Mouse (Mus musculus): ENCODE measurements at regions not wholly inside any gene's neighbourhood (a gene's known extent, or its start where the extent isn't known, plus 50 kb on each side); places are given as distances from the start of the nearest gene placed in this dataset.

- DNase-seq (ENCODE audit: extremely low read depth): no peak
- TF ChIP-seq MAX (IDR thresholded peaks at IDR 0.05; ENCODE audit: low read length) (no peak), MAFK (IDR thresholded peaks at IDR 0.05; ENCODE audit: insufficient replicate concordance, low read length) (no peak), SMC3 (IDR thresholded peaks at IDR 0.05; ENCODE audit: low read depth, low read length) (no peak), JUND (conservative IDR thresholded peaks at IDR 0.05; ENCODE audit: low read depth, low read length) (no peak)
- Histone ChIP-seq H3K27ac (ENCODE audit: insufficient read depth, low read depth) (no peak overlapping the region), H3K4me3 (replicated peaks in 1 of 3; ENCODE audit: low read depth in 2 of 3, low read length in 2 of 3, poor library complexity in 1 of 3) (no peak overlapping the region), H3K9me3 (replicated peaks; ENCODE audit: low read length) (no peaks in the 10 kb centered on the region), H3K36me3 (replicated peaks in 1 of 2; ENCODE audit: control insufficient read depth in 1 of 2, insufficient read depth in 1 of 2, low read length in 1 of 2) (no peaks in the 10 kb centered on the region), H3K9ac (ENCODE audit: insufficient read depth, low read depth) (no peak overlapping the region), H3K27me3 (replicated peaks) (peaks cover 43% of the 10 kb centered on the region), H3K79me2 (replicated peaks; ENCODE audit: control insufficient read depth, extremely low read depth, insufficient read depth, poor library complexity, severe bottlenecking) (no peaks in the 10 kb centered on the region), H3K4me1 (ENCODE audit: control insufficient read depth in 1 of 2, insufficient read depth in 2 of 2) (peaks cover 0 to 20% of the 10 kb centered on the region in 2 experiments; a peak in 2 of 4 replicates), H3K4me2 (ENCODE audit: insufficient read depth, low read depth, poor library complexity, severe bottlenecking) (no peak overlapping the region)
- dilution Hi-C loops (cut with MboI; ENCODE audit: extremely low pct_ligation_motif_present, extremely low pct_unique_long_range_greater_than_20kb, low sequenced_read_pairs) (no loop called here), in situ Hi-C loops (cut with MboI; ENCODE audit: low pct_ligation_motif_present, low pct_unique_long_range_greater_than_20kb, low sequenced_read_pairs) (no loop called here)
Measured at GRCm38 (mm10) chr17:14140266-14140665, 63.8 kb downstream of the Dact2 start.

DNA sequence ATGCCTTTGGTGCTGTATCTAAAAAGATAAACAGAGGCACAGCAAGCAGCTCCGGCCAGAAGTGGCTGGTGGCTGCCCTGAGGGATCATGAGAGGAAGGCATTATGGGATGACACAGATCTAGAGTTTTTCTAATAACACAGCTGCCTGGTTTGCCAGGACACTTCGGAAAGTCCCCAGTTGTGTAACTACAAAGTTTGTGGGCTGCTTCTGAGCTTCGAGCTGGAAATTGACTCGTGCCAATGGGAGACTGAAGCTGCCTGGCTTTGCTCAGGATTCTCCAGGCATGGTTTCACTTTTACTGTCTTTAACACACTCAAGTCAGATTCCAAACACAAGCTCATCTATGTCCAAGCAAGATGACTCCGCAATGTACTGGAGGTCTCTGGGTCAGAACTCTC is 65.2 kb downstream of the Dact2 start:
- Histone ChIP-seq H3K27me3 (replicated peaks) (peaks cover 39% of the 10 kb centered on the region), H3K4me2 (ENCODE audit: insufficient read depth, low read depth, poor library complexity, severe bottlenecking) (no peak overlapping the region), H3K4me3 (replicated peaks in 1 of 3; ENCODE audit: low read depth in 2 of 3, low read length in 2 of 3, poor library complexity in 1 of 3) (no peak overlapping the region), H3K36me3 (replicated peaks in 1 of 2; ENCODE audit: control insufficient read depth in 1 of 2, insufficient read depth in 1 of 2, low read length in 1 of 2) (no peaks in the 10 kb centered on the region), H3K79me2 (replicated peaks; ENCODE audit: control insufficient read depth, extremely low read depth, insufficient read depth, poor library complexity, severe bottlenecking) (no peaks in the 10 kb centered on the region), H3K9me3 (replicated peaks; ENCODE audit: low read length) (no peaks in the 10 kb centered on the region), H3K27ac (ENCODE audit: insufficient read depth, low read depth) (no peak overlapping the region), H3K9ac (ENCODE audit: insufficient read depth, low read depth) (no peak overlapping the region), H3K4me1 (ENCODE audit: control insufficient read depth in 1 of 2, insufficient read depth in 2 of 2) (peaks cover 0 to 11% of the 10 kb centered on the region in 2 experiments; a peak in 2 of 4 replicates)
- in situ Hi-C loops (cut with MboI; ENCODE audit: low pct_ligation_motif_present, low pct_unique_long_range_greater_than_20kb, low sequenced_read_pairs): no loop called here
- TF ChIP-seq BHLHE40 (IDR thresholded peaks at IDR 0.05; ENCODE audit: low read depth, low read length): no peak
- no peak for TF ChIP-seq POLR2A (IDR thresholded peaks at IDR 0.05; ENCODE audit: low read depth, low read length)
- TF ChIP-seq JUN (IDR thresholded peaks at IDR 0.05; ENCODE audit: insufficient read depth, low read depth, low read length): no peak
- no peak for TF ChIP-seq IRF4 (IDR thresholded peaks at IDR 0.05; ENCODE audit: low read depth, low read length)
- no peak for TF ChIP-seq TCF12 (IDR thresholded peaks at IDR 0.05; ENCODE audit: low read depth, low read length)
- no peak for TF ChIP-seq ZC3H11A (IDR thresholded peaks at IDR 0.05; ENCODE audit: low read depth, low read length)
- TF ChIP-seq UBTF (IDR thresholded peaks at IDR 0.05; ENCODE audit: low read depth, low read length): no peak
- TF ChIP-seq CHD2 (IDR thresholded peaks at IDR 0.05; ENCODE audit: low read length): no peak
- no peak for TF ChIP-seq ZKSCAN1 (IDR thresholded peaks at IDR 0.05; ENCODE audit: borderline replicate concordance, low read depth, low read length)
- no peak for DNase-seq (ENCODE audit: extremely low read depth)
- dilution Hi-C loops (cut with MboI; ENCODE audit: extremely low pct_ligation_motif_present, extremely low pct_unique_long_range_greater_than_20kb, low sequenced_read_pairs): no loop called here

- DNase-seq (ENCODE audit: extremely low read depth): peak; percentile 10
- H3K4me3 ChIP-seq (replicated peaks in 1 of 3; ENCODE audit: low read depth in 2 of 3, low read length in 2 of 3, poor library complexity in 1 of 3): no peak overlapping the region
- dilution Hi-C loops (cut with MboI; ENCODE audit: extremely low pct_ligation_motif_present, extremely low pct_unique_long_range_greater_than_20kb, low sequenced_read_pairs) (no loop called here), in situ Hi-C loops (cut with MboI; ENCODE audit: low pct_ligation_motif_present, low pct_unique_long_range_greater_than_20kb, low sequenced_read_pairs) (no loop called here)
- no peaks in the 10 kb centered on the region for H3K9me3 ChIP-seq (replicated peaks; ENCODE audit: low read length)
- peaks cover 44% of the 10 kb centered on the region for H3K27me3 ChIP-seq (replicated peaks)
- TF ChIP-seq RAD21 (IDR thresholded peaks at IDR 0.05; ENCODE audit: low read depth, low read length) (peak; percentile 7), GABPA (IDR thresholded peaks at IDR 0.05; ENCODE audit: insufficient replicate concordance, low read depth, low read length) (no peak), CTCF (conservative IDR thresholded peaks at IDR 0.05 in 1 of 2, IDR thresholded peaks at IDR 0.05 in 1 of 2; ENCODE audit: low read depth in 2 of 2, low read length in 2 of 2) (peak in 1 of 2 experiments; percentile 44; a peak in 2 of 4 replicates), ZC3H11A (IDR thresholded peaks at IDR 0.05; ENCODE audit: low read depth, low read length) (no peak), UBTF (IDR thresholded peaks at IDR 0.05; ENCODE audit: low read depth, low read length) (no peak), KAT2A (IDR thresholded peaks at IDR 0.05; ENCODE audit: insufficient replicate concordance, low read length) (no peak), POLR2A (IDR thresholded peaks at IDR 0.05; ENCODE audit: low read depth, low read length) (no peak), TBP (conservative IDR thresholded peaks at IDR 0.05; ENCODE audit: low read depth, low read length) (no peak)
- no peak overlapping the region for H3K9ac ChIP-seq (ENCODE audit: insufficient read depth, low read depth)
- H3K79me2 ChIP-seq (replicated peaks; ENCODE audit: control insufficient read depth, extremely low read depth, insufficient read depth, poor library complexity, severe bottlenecking): no peaks in the 10 kb centered on the region
- H3K4me1 ChIP-seq (ENCODE audit: control insufficient read depth in 1 of 2, insufficient read depth in 2 of 2): peaks cover 0 to 6% of the 10 kb centered on the region in 2 experiments; a peak in 2 of 4 replicates
- no peak overlapping the region for H3K4me2 ChIP-seq (ENCODE audit: insufficient read depth, low read depth, poor library complexity, severe bottlenecking)
- no peaks in the 10 kb centered on the region for H3K36me3 ChIP-seq (replicated peaks in 1 of 2; ENCODE audit: control insufficient read depth in 1 of 2, insufficient read depth in 1 of 2, low read length in 1 of 2)
- H3K27ac ChIP-seq (ENCODE audit: insufficient read depth, low read depth): no peak overlapping the region
Measured at GRCm38 (mm10) chr17:14136702-14137315, 67.3 kb downstream of the Dact2 start.

All from CH12.LX (cell line).